Comparison of ENCODE assay signal across 9 mouse cellular contexts in the genomic region with DNA sequence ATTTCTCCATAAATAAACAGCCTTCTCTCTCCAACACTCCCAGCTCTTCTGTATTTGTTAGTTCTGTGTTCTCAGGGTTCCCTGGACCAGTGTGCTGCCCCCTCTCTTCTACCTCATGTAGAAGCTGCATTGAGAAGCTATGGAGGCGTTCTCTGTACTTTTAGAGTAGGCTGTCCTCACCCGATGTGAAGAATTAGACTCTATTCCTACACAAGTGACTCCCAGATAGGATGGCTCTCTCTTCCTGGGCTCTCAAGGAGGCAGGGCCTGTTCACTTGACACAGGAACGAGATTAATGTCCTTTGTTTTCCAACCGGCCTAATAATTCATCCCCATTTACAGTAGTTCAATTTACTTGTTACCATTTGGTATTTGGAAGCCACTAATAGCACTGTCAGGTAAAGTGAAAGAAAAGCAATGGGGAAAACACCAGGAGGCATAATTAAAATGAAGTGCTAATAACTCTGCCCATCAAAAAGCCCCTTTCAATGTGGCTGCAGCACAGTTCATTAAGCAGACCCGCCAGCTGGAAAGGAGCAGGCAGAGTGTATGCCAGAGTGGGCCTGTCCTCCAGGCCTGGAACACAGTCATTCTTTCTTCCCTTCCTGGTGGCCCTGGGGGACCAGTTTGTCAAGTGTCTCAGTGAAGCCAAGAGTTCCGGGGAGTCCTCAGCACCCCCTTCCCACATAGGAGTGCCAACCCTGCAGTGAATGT.
A peak's percentile ranks its signal among the peaks of the same experiment; 100 is the strongest.
DNase-seq lines count a peak whose midpoint lies in the region; ATAC-seq lines count a peak whose summit lies in the region.
"Had no signal": no experiment of that assay in that cellular context is flagged by ENCODE, and none has a peak within 500 bp of the region (broad histone marks: within the 10 kb centered on the region; RNA-seq: fewer than 3 reads in every experiment).

No protein-coding gene starts in this region.

- H3K4me2 ChIP-seq in hindbrain, embryonic 15.5 days = no peak overlapping the region
- no peak overlapping the region for H3K4me2 ChIP-seq in liver, embryonic 12.5 days
- H3K4me2 ChIP-seq: limb, embryonic 13.5 days had no signal

- H3K9ac ChIP-seq in hindbrain, embryonic 15.5 days = no peak overlapping the region
- no peak overlapping the region for H3K9ac ChIP-seq in liver, embryonic 12.5 days
- H3K9ac ChIP-seq: limb, embryonic 13.5 days had no signal

- peak overlapping the region; percentile 45 for H3K27ac ChIP-seq in hindbrain, embryonic 15.5 days (replicated peaks)
- no peak overlapping the region for H3K27ac ChIP-seq in liver, embryonic 12.5 days
- H3K27ac ChIP-seq: limb, embryonic 13.5 days had no signal

- peak; percentile 87 for ATAC-seq in hindbrain, embryonic 15.5 days (ENCODE audit: low FRiP score, low read depth)
- no peak for ATAC-seq in liver, embryonic 12.5 days
- no peak for ATAC-seq in erythroblast, adult 5-6 weeks (replicated peaks; ENCODE audit: low FRiP score, poor library complexity, severe bottlenecking)

- H3K4me1 ChIP-seq in hindbrain, embryonic 15.5 days (replicated peaks) = peaks cover 7% of the 10 kb centered on the region
- H3K4me1 ChIP-seq in liver, embryonic 12.5 days = no peaks in the 10 kb centered on the region

- 30% methylated on average over 6 of the region's 6 CpGs for WGBS in hindbrain, embryonic 15.5 days
- 55% methylated on average over 6 of the region's 6 CpGs for WGBS in liver, embryonic 12.5 days (ENCODE audit: insufficient replicate concordance)

- H3K36me3 ChIP-seq in hindbrain, embryonic 15.5 days = no peaks in the 10 kb centered on the region
- no peaks in the 10 kb centered on the region for H3K36me3 ChIP-seq in liver, embryonic 12.5 days
- H3K36me3 ChIP-seq: limb, embryonic 13.5 days had no signal

- DNase-seq in embryo, embryonic 11 days = peak; percentile 22
- no peak for DNase-seq in embryo, embryonic 10 days (ENCODE audit: low spot score)
- DNase-seq in right cerebral cortex, adult 18-20 months = peak; percentile 12
- no peak for DNase-seq in right cerebral cortex, postnatal 14 days
- DNase-seq in skeletal muscle tissue, adult 2 months (ENCODE audit: low read depth, low spot score) = peak; percentile 27

- H3K4me3 ChIP-seq in hindbrain, embryonic 15.5 days = no peak overlapping the region
- no peak overlapping the region for H3K4me3 ChIP-seq in liver, embryonic 12.5 days
- H3K4me3 ChIP-seq: limb, embryonic 13.5 days had no signal

- no peaks in the 10 kb centered on the region for H3K27me3 ChIP-seq in hindbrain, embryonic 15.5 days
- no peaks in the 10 kb centered on the region for H3K27me3 ChIP-seq in liver, embryonic 12.5 days (replicated peaks)
- H3K27me3 ChIP-seq: limb, embryonic 13.5 days had no signal

- no peaks in the 10 kb centered on the region for H3K9me3 ChIP-seq in hindbrain, embryonic 15.5 days
- H3K9me3 ChIP-seq in liver, embryonic 12.5 days (replicated peaks) = no peaks in the 10 kb centered on the region
- H3K9me3 ChIP-seq: limb, embryonic 13.5 days had no signal

Comparison
In these comparisons a context has a peak if more than half of its experiments do, and no peak if none do; other contexts are left out.
1. DNase-seq: peak in embryo, embryonic 11 days (single experiment), right cerebral cortex, adult 18-20 months (single experiment) and skeletal muscle tissue, adult 2 months (single experiment); none in embryo, embryonic 10 days (single experiment) and right cerebral cortex, postnatal 14 days (single experiment).